Mouse (Mus musculus) R1 (cell line): Measurements from ENCODE around the gene Rhbdl1.
"Not testable (repeated sequence)": the region's sequence is repeated elsewhere in the genome, so short reads cannot be mapped to it uniquely, and the experiment has no call there.

ENCODE experiments used
- DNase-seq: peaks from one replicate; pipeline ENCODE4 v3.0.0-alpha.2; 2018; ENCODE audit warnings: low read depth, low spot score

Rhbdl1 gene

GRCm38 (mm10) chr17:25827011-25827410 lies 10.1 kb downstream of the Rhbdl1 start:
- no peak for DNase-seq

DNA sequence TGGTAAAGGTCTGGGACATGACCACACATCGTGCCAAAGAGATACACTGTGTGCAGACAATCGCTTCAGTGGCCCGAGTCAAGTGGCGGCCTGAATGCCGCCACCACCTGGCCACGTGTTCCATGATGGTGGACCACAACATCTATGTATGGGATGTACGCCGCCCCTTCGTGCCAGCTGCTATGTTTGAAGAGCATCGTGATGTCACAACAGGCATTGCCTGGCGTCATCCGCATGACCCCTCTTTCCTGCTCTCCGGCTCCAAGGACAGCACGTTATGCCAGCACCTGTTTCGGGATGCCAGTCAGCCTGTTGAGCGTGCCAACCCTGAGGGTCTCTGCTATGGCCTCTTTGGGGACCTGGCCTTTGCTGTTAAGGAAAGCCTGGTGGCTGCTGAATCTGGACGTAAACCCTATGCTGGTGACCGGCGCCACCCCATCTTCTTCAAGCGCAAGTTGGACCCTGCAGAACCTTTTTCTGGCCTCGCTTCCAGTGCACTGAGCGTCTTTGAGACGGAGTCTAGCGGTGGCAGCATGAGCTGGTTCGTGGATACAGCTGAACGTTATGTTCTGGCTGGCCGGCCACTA lies 11.0 kb downstream of the Rhbdl1 start:
- DNase-seq = no peak

DNA sequence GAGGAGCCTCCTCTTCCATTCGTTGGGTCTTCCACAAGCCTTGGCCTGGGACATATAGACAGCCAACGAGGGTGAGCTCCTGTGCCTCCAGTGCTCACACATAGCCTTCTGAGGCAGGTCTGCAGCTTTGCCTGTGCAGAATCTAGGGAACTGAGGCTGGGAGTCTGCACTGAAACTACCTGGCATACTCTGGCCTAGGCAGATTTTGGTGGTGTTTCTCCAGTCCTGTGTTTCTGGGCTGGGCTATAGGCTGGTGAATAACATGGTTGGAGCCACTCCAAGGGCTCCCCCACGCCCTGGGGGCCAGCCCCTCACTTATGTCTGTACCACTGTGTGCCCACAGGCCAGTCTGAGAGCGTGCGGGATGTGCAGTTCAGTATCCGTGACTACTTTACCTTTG lies 11.8 kb downstream of the Rhbdl1 start:
- DNase-seq = no peak

GRCm38 (mm10) chr17:25824362-25825142 lies 12.5 kb downstream of the Rhbdl1 start:
- peak; percentile 50 for DNase-seq

- DNase-seq = peak; percentile 96
These were observed 13.6 kb downstream of the Rhbdl1 start, which contains the start of gene Wdr24 for GRCm38 (mm10) chr17:25823452-25823851. Gene Wdr24, plus strand, starts transcription at chr17:25823627.

DNA sequence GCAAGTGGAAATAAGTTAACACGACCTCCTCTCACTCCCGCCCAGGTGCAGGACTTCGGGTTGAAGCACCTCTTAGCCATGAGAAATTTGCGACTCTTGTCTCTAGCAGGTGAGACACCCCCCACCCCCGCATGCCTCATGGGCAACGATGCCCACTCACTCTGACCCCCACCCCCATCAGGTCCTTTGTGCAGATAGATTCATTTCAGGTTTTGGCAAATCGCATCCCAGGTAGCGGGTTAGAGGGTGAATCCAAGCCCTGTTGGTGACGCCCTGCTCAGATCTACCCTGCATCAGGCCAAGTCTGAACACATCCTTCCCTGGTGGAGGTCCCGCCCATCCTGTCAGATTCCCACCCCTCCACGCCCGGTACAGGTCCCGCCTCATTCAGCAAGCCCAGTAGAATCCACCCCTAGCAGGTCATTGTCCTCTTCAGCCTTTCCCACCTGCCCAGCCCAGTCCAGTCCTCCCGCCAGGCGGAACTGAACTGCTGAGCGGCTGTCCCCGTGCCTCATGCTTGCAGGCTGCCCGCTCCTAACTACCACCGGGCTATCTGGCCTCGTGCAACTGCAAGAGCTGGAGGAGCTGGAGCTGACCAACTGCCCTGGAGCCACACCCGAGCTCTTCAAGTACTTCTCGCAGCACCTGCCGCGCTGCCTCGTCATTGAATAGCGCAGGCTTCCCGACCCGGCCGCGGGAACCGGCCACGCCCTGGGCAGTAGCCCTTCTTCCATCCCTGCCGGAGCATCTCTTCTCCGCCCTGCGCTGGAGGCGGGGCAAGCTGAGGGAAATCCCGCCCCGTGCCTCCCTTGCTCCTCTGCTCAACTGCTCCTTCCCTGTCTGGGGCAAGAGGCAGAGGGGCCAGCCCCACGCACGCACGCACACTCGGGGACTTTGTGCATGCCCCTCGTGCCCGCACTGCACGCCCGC lies 18.0 kb downstream of the Rhbdl1 start:
- DNase-seq = peak; percentile 82

DNA sequence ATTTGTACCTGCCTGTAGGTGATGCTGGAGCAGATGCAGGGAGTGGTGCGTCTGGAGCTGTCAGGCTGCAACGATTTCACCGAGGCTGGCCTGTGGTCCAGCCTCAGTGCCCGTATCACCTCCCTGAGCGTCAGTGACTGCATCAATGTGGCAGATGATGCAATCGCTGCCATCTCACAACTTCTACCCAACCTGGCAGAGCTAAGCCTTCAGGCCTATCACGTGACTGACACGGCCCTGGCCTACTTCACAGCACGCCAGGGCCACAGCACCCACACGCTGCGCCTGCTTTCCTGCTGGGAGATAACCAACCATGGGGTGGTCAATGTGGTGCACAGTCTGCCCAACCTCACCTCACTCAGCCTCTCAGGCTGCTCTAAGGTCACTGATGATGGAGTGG lies 19.4 kb downstream of the Rhbdl1 start:
- no peak for DNase-seq

GRCm38 (mm10) chr17:25813471-25813870 lies 23.6 kb downstream of the Rhbdl1 start:
- DNase-seq = peak; percentile 91

GRCm38 (mm10) chr17:25810890-25811289 lies 26.2 kb downstream of the Rhbdl1 start:
- no peak for DNase-seq

GRCm38 (mm10) chr17:25809606-25810340 lies 27.3 kb downstream of the Rhbdl1 start:
- DNase-seq = no peak

DNA sequence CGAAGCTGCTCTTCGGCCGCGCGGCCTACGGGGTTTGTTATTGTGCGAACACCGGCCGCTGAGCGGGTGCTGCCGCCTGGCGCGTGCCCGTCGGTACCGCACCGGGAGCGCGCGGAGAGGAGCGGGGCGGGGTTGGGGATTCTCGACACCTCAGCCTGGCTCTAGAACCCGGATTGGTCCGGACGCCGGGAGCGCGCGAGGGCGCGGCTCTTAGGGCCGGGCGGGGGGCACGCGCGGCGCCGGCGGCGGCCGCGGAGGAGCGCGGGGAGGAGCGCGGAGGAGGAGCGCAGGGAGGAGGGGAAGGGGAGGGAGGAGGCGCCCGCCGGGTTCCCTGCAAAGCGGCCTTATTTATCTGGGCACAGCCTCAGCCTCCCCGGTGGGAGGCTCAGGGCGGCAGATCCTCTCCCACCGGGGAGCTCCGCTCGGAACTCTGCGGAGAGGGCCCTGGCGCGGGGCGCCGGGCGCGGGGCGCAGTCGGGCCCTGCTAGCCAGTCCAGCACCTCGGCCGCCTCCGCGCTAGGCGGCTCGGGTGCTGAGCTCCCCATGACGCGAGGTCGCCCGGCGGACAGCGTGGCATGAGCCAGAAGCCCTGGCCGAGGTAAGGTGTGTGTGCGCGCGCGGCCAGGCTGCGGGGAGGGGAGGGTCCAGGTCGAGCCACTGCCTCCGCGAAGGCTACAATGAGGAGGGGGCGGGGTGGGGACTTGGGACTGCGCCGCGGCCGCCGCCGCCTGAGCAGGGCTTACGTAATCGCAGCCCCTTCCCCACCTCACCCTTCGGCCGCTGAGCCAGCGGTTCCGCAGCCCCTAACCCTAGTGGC lies 28.1 kb downstream of the Rhbdl1 start, which contains the start of gene Fbxl16:
TSS of gene Fbxl16 (plus strand) at position 297 of the 817 bp plus-strand sequence.
- DNase-seq = peak; percentile 92

GRCm38 (mm10) chr17:25808028-25808427 lies 29.1 kb downstream of the Rhbdl1 start:
- no peak for DNase-seq

- DNase-seq = not testable (repeated sequence)
These were observed 29.6 kb downstream of the Rhbdl1 start for GRCm38 (mm10) chr17:25807452-25807851.

DNA sequence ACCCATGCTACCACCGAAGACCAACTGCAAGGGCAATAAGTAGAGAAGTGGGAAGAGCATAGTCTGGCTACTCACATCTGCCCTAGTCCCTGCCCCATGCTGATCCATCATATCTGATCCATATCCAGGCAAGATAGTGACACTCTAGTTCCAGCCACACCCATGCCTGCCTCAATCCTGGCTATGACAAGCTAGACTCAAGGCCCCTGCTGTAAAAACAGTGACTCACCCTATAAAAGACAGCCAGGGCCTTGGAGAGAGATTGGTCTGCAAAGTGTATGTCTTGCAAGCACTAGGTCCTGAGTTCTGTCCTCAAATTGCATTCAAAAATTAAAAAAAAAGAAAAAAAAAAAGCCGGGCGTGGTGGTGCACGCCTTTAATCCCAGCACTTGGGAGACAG lies 30.6 kb downstream of the Rhbdl1 start:
- DNase-seq = no peak

GRCm38 (mm10) chr17:25802825-25803517 lies 34.1 kb downstream of the Rhbdl1 start:
- DNase-seq = peak; percentile 59

- DNase-seq = peak; percentile 84
These were observed 36.1 kb downstream of the Rhbdl1 start for GRCm38 (mm10) chr17:25801029-25801428.

- peak; percentile 90 for DNase-seq
These were observed 40.1 kb downstream of the Rhbdl1 start, which contains the start of gene Metrn for GRCm38 (mm10) chr17:25796951-25797369. Gene Metrn, minus strand, starts transcription at chr17:25797136.

DNA sequence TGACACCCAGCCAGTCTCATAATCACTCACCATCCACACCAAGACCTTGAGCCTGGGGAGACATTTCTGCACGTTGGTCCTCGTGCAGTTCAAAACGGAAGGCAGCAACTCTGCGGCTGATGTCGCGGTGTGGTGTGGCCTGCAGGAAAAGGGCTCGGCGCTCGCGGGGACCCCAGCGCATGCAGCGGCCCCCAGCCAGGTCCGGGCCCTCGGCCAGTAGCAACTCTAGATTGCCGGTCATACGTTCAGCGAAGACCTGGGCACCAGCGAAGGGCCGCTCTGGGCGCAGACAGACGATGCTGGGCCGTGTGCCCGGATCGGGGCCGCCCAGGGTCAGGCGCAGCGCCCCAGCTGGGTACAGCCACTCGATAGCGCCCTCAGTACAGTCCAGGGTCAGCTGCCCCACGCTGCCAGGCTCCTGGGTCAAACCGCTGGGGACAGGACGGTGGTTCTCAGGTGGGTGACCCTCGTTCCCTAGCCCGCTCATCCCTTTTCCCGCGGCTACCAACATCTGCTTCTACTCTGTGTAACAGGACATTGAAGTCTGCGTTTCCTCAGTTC lies 40.8 kb downstream of the Rhbdl1 start:
- DNase-seq = peak; percentile 32

DNA sequence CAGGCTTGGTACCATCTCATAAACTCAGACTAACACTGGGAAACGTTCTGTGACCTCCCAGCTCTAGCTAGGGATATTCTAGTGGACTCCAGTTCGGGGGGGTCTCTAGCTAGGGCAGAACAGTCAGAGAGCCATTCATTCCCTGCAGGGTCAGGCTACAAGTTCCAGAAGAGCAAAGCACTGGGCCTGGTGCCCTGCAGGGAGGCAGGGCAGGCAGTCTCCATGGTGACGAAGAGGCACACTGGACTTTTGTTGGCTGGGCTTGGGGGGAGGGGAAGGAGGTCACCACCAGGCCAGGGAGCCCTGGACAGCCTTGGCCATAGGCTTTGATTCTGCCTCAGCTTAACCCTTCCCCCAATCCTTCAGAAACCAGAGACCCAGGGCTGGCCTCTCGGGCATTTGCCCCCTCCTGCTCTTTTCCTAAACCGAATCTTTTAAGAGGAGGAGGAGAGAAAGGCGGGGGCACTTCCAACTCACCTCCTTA lies 41.4 kb downstream of the Rhbdl1 start, which contains the start of gene AC134908.4:
TSS of gene AC134908.4 (minus strand) at position 51 of the 484 bp plus-strand sequence.
- no peak for DNase-seq
